Mouse (Mus musculus): ENCODE results near the gene Spink8. TPM values are rescaled to one million over a fixed set of nuclear protein-coding genes. Genes with fewer than 3 reads are reported as not detected.
A peak's percentile ranks its signal among the peaks of the same experiment; 100 is the strongest.

Spink8 gene
- polyA plus RNA-seq, 1 experiment from 2014 or later = not detected

DNA sequence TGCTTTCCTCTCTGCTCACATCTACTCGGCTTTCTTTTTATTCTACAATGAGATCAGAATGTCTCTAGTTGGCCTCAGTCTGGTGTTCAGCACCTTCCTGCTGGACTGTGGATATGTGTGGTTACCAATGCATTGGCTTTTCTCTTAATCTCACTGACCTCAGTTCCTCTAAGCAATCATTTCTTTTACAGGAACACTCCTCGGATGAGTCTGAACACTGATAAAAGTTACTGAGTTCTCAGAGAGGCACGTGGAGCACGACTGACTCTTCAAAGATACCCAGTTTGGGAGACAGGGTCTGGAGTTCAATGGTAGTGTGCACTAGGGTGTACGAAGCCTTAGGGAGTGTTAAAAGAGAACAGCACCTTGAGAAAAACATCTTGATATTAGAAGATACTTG is 14.1 kb downstream of the Spink8 start:
- Histone ChIP-seq H3K36me3 (0 out of 2 replicates have a peak, but pooled peaks cover 12% of the 10 kb centered on the region), H3K4me2 (replicated peaks) (no peak overlapping the region), H3K4me1 (no peaks in the 10 kb centered on the region), H3K27ac (replicated peaks) (no peak overlapping the region), H3K27me3 (no peaks in the 10 kb centered on the region), H3K9ac (replicated peaks) (no peak overlapping the region), H3K4me3 (no peak overlapping the region), H3K9me3 (no peaks in the 10 kb centered on the region)
- ATAC-seq (ENCODE audit: low FRiP score, low read depth) = no peak
- WGBS = 72% methylated on average over 5 of the region's 5 CpGs

DNA sequence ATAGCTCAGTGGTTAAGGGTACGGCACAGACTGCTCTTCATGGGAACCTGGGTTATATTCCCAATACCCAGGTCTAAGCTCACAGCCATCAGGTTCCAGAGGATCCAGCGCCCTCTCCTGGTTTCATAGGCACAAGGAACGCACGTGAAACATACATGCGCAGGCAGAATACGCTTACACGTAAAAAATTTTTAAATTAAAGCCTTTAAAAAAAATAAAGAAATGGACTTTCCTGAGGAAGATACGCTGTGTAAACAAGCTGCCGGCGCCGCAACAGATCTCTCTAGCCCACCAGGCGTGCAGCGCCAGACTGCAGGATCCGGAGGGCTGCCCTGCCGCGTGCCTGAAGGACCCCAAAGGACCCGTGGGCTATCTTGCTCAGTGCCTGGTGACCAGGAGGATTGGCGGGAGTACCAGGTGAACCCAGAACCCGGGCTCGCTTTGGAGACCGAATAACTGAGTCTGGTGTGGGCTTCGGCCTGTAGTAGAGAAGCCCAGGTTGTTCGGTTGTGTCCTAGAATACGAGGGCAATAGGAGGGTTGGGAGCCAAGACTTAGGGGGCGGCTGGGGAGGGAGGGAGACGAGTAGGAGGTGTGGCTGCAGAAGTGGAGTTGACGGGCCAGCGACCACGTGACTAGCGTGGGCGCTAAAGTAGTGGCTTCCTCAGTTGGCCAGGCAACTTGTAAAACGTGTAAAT is 20.5 kb downstream of the Spink8 start, which contains the start of gene Nme6:
Gene Nme6, plus strand, starts transcription at position 359 of the 697 bp plus-strand sequence.
- peak; percentile 98 for ATAC-seq (ENCODE audit: low FRiP score, low read depth)
- peak within 1 kb of the TSS; percentile 47 for H3K27ac ChIP-seq (replicated peaks)
- peak within 1 kb of the TSS; percentile 54 for H3K9ac ChIP-seq (replicated peaks)
- H3K27me3 ChIP-seq = no peaks in the 10 kb centered on the region
- peaks cover 11% of the 10 kb centered on the region for H3K4me1 ChIP-seq
- peaks cover 25% of the 10 kb centered on the region for H3K36me3 ChIP-seq
- WGBS = under 1% methylated on average over 32 of the region's 32 CpGs
- peak within 1 kb of the TSS; percentile 64 for H3K4me2 ChIP-seq (replicated peaks)
- H3K4me3 ChIP-seq = peak within 1 kb of the TSS; percentile 63
- H3K9me3 ChIP-seq = no peaks in the 10 kb centered on the region

DNA sequence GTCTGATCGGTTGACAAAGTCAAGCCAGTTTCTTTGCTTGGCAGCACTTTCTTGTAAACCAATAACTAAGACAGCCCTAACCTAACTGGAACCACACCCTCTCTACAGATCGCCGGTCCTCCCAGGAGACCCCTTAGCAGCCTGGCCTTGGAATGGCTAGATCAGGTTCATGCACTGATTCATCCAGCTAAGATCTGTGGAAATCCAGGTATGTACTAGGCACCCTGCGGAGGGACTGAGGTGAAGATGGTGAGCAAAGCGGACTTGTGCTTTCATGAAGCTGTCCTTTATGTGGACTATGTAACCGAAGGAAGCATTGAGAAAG is 21.0 kb downstream of the Spink8 start:
- H3K4me3 ChIP-seq = peak overlapping the region; percentile 63
- WGBS = 13% methylated on average over 6 of the region's 6 CpGs
- H3K4me1 ChIP-seq = peaks cover 11% of the 10 kb centered on the region
- ATAC-seq (ENCODE audit: low FRiP score, low read depth) = peak; percentile 52; the same call in 1 of the 2 replicates
- H3K27me3 ChIP-seq = no peaks in the 10 kb centered on the region
- H3K36me3 ChIP-seq = peaks cover 30% of the 10 kb centered on the region
- H3K9ac ChIP-seq (replicated peaks) = peak overlapping the region; percentile 54
- peak overlapping the region; percentile 64 for H3K4me2 ChIP-seq (replicated peaks)
- H3K9me3 ChIP-seq = no peaks in the 10 kb centered on the region
- H3K27ac ChIP-seq (replicated peaks) = no peak overlapping the region

DNA sequence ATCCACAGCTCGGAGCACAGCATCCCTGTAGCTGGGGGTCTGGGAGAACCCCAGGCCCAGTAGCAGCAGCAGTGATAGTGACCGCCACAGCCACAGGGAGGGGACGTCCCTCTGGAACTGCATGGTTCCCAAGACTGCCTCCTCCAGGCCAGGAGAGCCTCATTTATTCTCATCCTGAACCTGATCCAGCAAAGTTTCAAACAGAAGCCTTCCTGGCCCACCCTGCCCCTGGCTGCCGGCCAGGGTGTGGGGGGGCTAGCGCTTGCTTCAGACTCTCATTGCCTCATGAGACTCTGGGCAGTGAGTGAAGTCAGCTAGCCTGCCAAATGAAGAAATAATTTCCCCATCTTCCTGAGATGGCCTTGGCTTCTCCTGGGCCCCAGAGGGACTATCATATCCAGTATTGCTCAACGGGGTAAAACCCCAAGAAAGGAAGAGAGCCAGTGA is 37.3 kb downstream of the Spink8 start, which contains the start of gene Camp:
Gene Camp, minus strand, starts transcription at position 306 of the 447 bp plus-strand sequence.
- no peaks in the 10 kb centered on the region for H3K4me1 ChIP-seq
- H3K9me3 ChIP-seq = no peaks in the 10 kb centered on the region
- WGBS = 84% methylated on average over 6 of the region's 6 CpGs
- no peaks in the 10 kb centered on the region; the same call in 1 of the 2 replicates for H3K36me3 ChIP-seq
- no peaks in the 10 kb centered on the region for H3K27me3 ChIP-seq
- ATAC-seq (ENCODE audit: low FRiP score, low read depth) = no peak
- no peak within 1 kb of the TSS for H3K4me3 ChIP-seq
- no peak within 1 kb of the TSS for H3K4me2 ChIP-seq (replicated peaks)
- no peak within 1 kb of the TSS for H3K9ac ChIP-seq (replicated peaks)
- H3K27ac ChIP-seq (replicated peaks) = no peak within 1 kb of the TSS

DNA sequence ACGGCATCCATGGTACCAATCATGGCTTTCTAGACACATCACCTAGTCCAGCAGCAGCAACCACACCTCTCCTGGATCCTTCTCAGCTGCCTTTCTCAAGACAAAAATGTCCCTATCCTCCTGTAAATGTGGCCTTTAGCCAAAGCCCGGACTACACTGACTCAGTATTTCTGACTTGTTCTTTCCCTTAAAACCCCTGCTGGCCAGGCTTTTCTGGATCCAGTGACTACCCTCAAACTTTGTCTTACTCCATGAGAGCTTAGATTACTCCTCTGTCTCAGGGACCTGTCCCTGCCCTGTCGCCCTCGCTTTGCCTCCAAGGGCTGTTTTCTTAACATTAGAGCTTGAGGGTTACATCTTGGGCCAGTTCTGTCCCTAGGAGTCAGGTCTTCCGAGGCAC is 38.0 kb downstream of the Spink8 start:
- H3K36me3 ChIP-seq = no peaks in the 10 kb centered on the region; the same call in 1 of the 2 replicates
- no peak for ATAC-seq (ENCODE audit: low FRiP score, low read depth)
- H3K4me3 ChIP-seq = no peak overlapping the region
- no peaks in the 10 kb centered on the region for H3K9me3 ChIP-seq
- H3K27ac ChIP-seq (replicated peaks) = no peak overlapping the region
- H3K4me1 ChIP-seq = no peaks in the 10 kb centered on the region
- H3K27me3 ChIP-seq = no peaks in the 10 kb centered on the region
- no peak overlapping the region for H3K4me2 ChIP-seq (replicated peaks)
- no peak overlapping the region for H3K9ac ChIP-seq (replicated peaks)
- WGBS = 89% methylated on average over 5 of the region's 5 CpGs

DNA sequence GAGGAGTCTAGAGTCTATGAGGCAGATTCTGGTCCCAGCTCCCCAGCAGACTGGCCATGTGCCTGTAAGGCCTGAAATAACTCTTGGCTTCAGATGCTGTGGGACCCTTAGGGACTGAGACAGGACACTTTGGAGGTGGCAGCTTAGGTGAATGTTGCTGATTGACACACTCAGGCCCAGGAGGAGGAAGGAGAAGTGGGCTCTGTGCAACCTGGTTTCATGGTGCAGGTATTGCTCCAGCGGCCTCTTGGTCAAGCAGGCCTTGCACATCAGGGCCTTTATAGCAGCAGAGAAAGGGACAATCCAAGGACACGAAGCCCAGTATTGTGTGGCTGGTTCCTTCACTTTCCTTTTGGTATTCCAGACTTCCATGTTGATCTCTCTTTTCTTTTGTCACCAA is 42.3 kb downstream of the Spink8 start:
- Histone ChIP-seq H3K27me3 (no peaks in the 10 kb centered on the region), H3K4me1 (no peaks in the 10 kb centered on the region), H3K27ac (replicated peaks) (no peak overlapping the region), H3K4me2 (replicated peaks) (no peak overlapping the region), H3K36me3 (no peaks in the 10 kb centered on the region), H3K9me3 (no peaks in the 10 kb centered on the region), H3K9ac (replicated peaks) (no peak overlapping the region), H3K4me3 (no peak overlapping the region)
- WGBS = 81% methylated on average over 2 of the region's 2 CpGs
- no peak for ATAC-seq (ENCODE audit: low FRiP score, low read depth)

DNA sequence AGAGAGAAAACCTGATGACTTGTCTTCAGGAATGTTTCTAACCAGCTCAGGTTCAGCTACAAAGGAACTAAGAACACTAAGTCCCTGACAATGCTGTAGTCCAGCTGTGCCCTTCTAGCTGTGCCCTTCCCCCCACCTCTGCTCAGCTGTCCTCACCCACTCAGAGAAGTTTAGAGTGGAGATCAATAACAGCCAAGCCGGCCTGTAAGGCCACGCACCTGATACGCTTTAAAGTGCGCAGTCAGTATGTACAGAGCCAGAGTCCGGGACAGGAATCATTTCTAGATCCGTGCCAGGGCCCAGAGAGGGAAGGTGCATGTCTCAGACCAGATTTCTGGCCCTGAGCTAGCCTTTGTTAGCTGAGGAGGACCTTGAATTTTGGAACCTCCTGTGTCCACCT is 43.9 kb downstream of the Spink8 start:
- no peaks in the 10 kb centered on the region for H3K4me1 ChIP-seq
- no peak overlapping the region for H3K4me3 ChIP-seq
- WGBS = 82% methylated on average over 6 of the region's 6 CpGs
- H3K36me3 ChIP-seq = no peaks in the 10 kb centered on the region
- H3K9me3 ChIP-seq = no peaks in the 10 kb centered on the region
- no peaks in the 10 kb centered on the region for H3K27me3 ChIP-seq
- H3K4me2 ChIP-seq (replicated peaks) = no peak overlapping the region
- H3K27ac ChIP-seq (replicated peaks) = no peak overlapping the region
- H3K9ac ChIP-seq (replicated peaks) = no peak overlapping the region
- no peak for ATAC-seq (ENCODE audit: low FRiP score, low read depth)

DNA sequence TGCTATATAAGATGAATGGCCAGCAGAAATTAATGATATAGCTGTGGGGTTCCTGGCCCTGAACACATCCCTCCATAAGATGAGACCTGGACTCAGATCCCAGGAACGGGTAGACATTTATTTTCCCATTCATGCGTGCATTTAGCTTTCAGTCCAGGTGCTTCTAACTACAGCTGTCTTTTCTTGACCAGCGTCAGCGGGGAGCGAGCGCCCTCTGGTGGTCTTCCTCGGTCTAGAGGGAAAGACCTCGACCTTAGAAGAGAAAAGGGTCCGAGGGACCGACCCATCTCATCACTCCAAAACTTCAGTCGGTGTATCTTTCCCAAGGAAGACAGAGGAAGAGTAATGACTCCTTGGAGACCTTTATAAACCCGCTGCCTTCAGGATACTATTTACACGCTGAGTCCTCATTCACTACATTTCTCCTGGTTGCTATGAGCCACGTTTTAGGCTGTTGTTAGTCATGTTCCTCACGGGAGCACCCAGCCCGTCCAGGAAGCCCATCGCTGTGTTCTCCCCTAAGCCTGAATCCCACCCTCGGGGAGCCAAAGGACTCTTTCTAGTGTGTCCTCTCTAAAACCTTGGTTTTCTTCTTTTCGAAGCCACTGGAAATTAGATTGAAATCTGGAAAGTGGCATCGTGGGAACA is 50.4 kb downstream of the Spink8 start:
- 21% methylated on average over 20 of the region's 20 CpGs for WGBS
- no peak overlapping the region for H3K9ac ChIP-seq (replicated peaks)

DNA sequence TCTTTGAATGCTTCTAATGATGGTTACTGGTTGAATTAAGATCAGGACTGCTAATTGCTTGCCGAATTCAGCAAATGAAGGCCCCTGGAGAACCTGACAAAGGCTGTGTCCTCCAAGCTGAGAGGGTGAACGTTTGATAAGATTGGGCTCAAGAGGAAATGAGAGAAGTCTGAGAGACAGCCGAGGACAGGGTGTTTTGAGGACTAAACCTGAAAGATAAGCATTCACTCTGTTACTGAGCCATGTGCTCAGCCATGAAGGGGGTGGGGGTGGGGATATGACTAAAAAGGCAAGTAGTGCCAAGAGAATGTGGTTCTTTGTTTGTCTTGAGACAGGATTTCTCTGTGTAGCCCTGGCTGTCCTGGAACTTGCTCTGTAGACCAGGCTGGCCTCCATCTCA is 51.0 kb downstream of the Spink8 start:
- no peak overlapping the region for H3K4me3 ChIP-seq
- 74% methylated on average over 3 of the region's 3 CpGs for WGBS
- peaks cover 7% of the 10 kb centered on the region; the same call in 1 of the 2 replicates for H3K27me3 ChIP-seq
- H3K9me3 ChIP-seq = no peaks in the 10 kb centered on the region
- no peak overlapping the region for H3K27ac ChIP-seq (replicated peaks)
- no peaks in the 10 kb centered on the region for H3K36me3 ChIP-seq
- ATAC-seq (ENCODE audit: low FRiP score, low read depth) = no peak
- 0 out of 2 replicates have a peak, but pooled peaks cover 2% of the 10 kb centered on the region for H3K4me1 ChIP-seq
- H3K9ac ChIP-seq (replicated peaks) = no peak overlapping the region
- H3K4me2 ChIP-seq (replicated peaks) = no peak overlapping the region

More for the DNA sequence above, 50.4 kb downstream of the Spink8 start:
- 0 out of 2 replicates have a peak, but pooled peaks have one; percentile 44 for ATAC-seq (ENCODE audit: low FRiP score, low read depth)
- Histone ChIP-seq H3K4me2 (replicated peaks) (peak overlapping the region; percentile 33), H3K36me3 (no peaks in the 10 kb centered on the region), H3K27ac (replicated peaks) (no peak overlapping the region), H3K4me3 (no peak overlapping the region), H3K27me3 (peaks cover 7% of the 10 kb centered on the region; the same call in 1 of the 2 replicates), H3K4me1 (0 out of 2 replicates have a peak, but pooled peaks cover 2% of the 10 kb centered on the region), H3K9me3 (no peaks in the 10 kb centered on the region)

DNA sequence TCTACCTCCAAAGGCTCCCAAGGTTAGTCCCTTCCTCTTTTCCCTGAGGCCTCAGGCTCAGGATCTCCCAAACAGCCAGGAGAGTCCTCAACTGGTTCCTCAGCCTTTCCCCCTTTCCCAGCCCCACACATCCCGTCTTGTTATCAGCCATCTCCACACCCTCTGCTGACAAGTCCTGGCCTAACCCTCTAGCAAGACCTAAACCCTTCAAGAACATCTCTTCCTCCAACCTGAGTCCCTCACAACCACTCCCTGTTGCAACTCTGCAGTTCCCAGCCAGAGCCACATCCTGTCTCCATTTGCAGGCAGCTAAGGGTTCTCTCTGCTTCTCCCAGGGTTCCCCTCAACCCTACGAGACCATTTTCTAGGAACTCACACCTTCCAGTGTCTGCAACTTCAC is 54.1 kb downstream of the Spink8 start:
- no peak overlapping the region for H3K4me3 ChIP-seq
- no peaks in the 10 kb centered on the region for H3K36me3 ChIP-seq
- H3K4me1 ChIP-seq = 0 out of 2 replicates have a peak, but pooled peaks cover 2% of the 10 kb centered on the region
- H3K9me3 ChIP-seq = no peaks in the 10 kb centered on the region
- no peak overlapping the region for H3K4me2 ChIP-seq (replicated peaks)
- no peak overlapping the region for H3K9ac ChIP-seq (replicated peaks)
- ATAC-seq (ENCODE audit: low FRiP score, low read depth) = no peak
- H3K27me3 ChIP-seq = peaks cover 7% of the 10 kb centered on the region; the same call in 1 of the 2 replicates
- no peak overlapping the region for H3K27ac ChIP-seq (replicated peaks)
- whole genome bisulfite sequencing = 65% methylated on average over 2 of the region's 2 CpGs

DNA sequence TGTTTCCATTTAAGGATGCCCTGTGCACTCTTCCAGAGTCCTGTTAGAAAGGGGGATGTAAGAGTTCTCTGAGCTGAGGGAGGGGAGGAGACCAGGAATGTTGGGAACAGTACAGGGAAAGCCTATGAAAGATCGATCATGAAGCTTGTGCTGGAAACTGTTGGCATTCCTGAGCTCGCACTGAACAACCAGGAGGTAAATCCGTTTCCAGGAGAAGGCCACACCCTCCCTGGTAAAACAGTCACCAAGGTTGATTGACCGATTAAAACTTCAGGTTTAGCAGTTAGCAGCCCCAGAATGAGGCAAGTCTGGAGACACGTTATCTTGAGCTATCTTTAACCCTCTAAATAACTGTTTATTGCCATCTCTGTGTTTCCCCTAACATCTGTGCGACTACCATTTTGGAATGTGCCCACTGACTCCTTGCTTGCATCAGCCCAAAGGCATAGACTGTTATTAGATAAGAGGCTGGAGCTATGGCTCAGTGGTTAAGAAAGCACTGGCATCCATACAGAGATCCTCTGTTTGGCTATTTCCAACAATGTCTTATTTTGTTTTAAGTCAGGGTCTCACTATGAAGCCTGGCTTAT is 59.0 kb downstream of the Spink8 start:
- no peak overlapping the region for H3K9ac ChIP-seq (replicated peaks)
- no peaks in the 10 kb centered on the region for H3K9me3 ChIP-seq
- no peaks in the 10 kb centered on the region for H3K36me3 ChIP-seq
- WGBS = 49% methylated on average over 6 of the region's 6 CpGs
- ATAC-seq (ENCODE audit: low FRiP score, low read depth) = no peak
- no peak overlapping the region for H3K4me2 ChIP-seq (replicated peaks)
- 0 out of 2 replicates have a peak, but pooled peaks cover 2% of the 10 kb centered on the region for H3K4me1 ChIP-seq
- H3K27me3 ChIP-seq = no peaks in the 10 kb centered on the region
- no peak overlapping the region for H3K4me3 ChIP-seq
- no peak overlapping the region for H3K27ac ChIP-seq (replicated peaks)

All from midbrain, embryonic 12.5 days (tissue).